Mouse (Mus musculus) forebrain, embryonic 15.5 days (tissue): Measurements from ENCODE around the gene Itprip. TPM values are rescaled to one million over a fixed set of nuclear protein-coding genes. Genes with fewer than 3 reads are reported as not detected.
"Not testable (repeated sequence)": the region's sequence is repeated elsewhere in the genome, so short reads cannot be mapped to it uniquely, and the experiment has no call there.

Experiments used
- ATAC-seq: fragments of 200-750 bp; cut with Nextera tagmentation; replicated peaks from 2 replicates; pipeline ENCODE4 v1.8.0; 2017; ENCODE audit warnings: mild to moderate bottlenecking, moderate TSS enrichment, moderate library complexity
- H3K27ac ChIP-seq: fragments of 300-500 bp; sonication (generic); replicated peaks from 2 replicates; pipeline ENCODE4 v1.5.1; 2015; ENCODE audit warnings: mild to moderate bottlenecking, inconsistent platforms
- H3K27me3 ChIP-seq: fragments of 300-500 bp; sonication (generic); 2 replicates; pipeline ENCODE4 v1.6.1; 2015; ENCODE audit warnings: inconsistent platforms
- H3K36me3 ChIP-seq: fragments of 300-500 bp; sonication (generic); 2 replicates; pipeline ENCODE4 v1.6.1; 2015; ENCODE audit warnings: mild to moderate bottlenecking, inconsistent platforms
- H3K4me1 ChIP-seq: fragments of 300-500 bp; sonication (generic); 2 replicates; pipeline ENCODE4 v1.6.1; 2015; ENCODE audit warnings: inconsistent platforms
- H3K4me2 ChIP-seq: fragments of 300-500 bp; sonication (generic); replicated peaks from 2 replicates; pipeline ENCODE4 v1.6.1; 2015; ENCODE audit warnings: mild to moderate bottlenecking, inconsistent platforms
- H3K4me3 ChIP-seq: fragments of 300-500 bp; sonication (generic); 2 replicates; pipeline ENCODE4 v1.5.1; 2015; ENCODE audit warnings: mild to moderate bottlenecking, inconsistent platforms
- H3K9ac ChIP-seq: fragments of 300-500 bp; sonication (generic); replicated peaks from 2 replicates; pipeline ENCODE4 v1.6.1; 2015; ENCODE audit warnings: mild to moderate bottlenecking, inconsistent platforms
- H3K9me3 ChIP-seq: fragments of 300-500 bp; sonication (generic); 2 replicates; pipeline ENCODE4 v1.6.1; 2016; ENCODE audit warnings: inconsistent platforms
- WGBS: fragments of 180-500 bp; shearing (Covaris S2); methylation state at CpG from one replicate; pipeline ENCODE4 v1.1.7; 2015; ENCODE audit warnings: mixed read lengths; 5-methylcytosine and 5-hydroxymethylcytosine counted together
- microRNA-seq: library from miRNA; unstranded; fragments of <30 nt; microRNA quantifications from one replicate; pipeline ENCODE4, GENCODE M21; 2016
- polyA plus RNA-seq: library from polyadenylated mRNA; unstranded; fragments of >200 nt; fragmentation: Nextera tagmentation; extraction: Ambion mirVana; gene quantifications from 2 replicates; pipeline ENCODE4 v1.2.1, GENCODE M21; 2015

The Itprip gene
- polyA plus RNA-seq, 1 experiment from 2014 or later, result 7.7 TPM

- Histone ChIP-seq H3K36me3 (peaks cover 4% of the 10 kb centered on the region; the same call in 1 of the 2 replicates), H3K9me3 (no peaks in the 10 kb centered on the region), H3K27me3 (no peaks in the 10 kb centered on the region), H3K4me1 (peaks cover 13% of the 10 kb centered on the region), H3K4me2 (no peak overlapping the region), H3K27ac (no peak overlapping the region), H3K9ac (no peak overlapping the region), H3K4me3 (no peak overlapping the region)
- WGBS, result 95% methylated on average over 8 of the region's 8 CpGs
- ATAC-seq, result no peak
Observed at GRCm38 (mm10) chr19:47859180-47859579, 59.9 kb downstream of the Itprip start.

GRCm38 (mm10) chr19:47857957-47858942 lies 60.8 kb downstream of the Itprip start:
- no peaks in the 10 kb centered on the region for H3K9me3 ChIP-seq

GRCm38 (mm10) chr19:47854796-47855783 lies 64.0 kb downstream of the Itprip start, which contains the start of gene Gsto1:
Gene Gsto1, plus strand, starts transcription at chr19:47854970.
- no peak within 1 kb of the TSS for H3K27ac ChIP-seq
- no peaks in the 10 kb centered on the region for H3K9me3 ChIP-seq
- H3K27me3 ChIP-seq, result 0 out of 2 replicates have a peak, but pooled peaks cover 3% of the 10 kb centered on the region
- peak within 1 kb of the TSS; percentile 70 for H3K4me3 ChIP-seq
- peak within 1 kb of the TSS; percentile 81 for H3K9ac ChIP-seq
- H3K4me2 ChIP-seq, result peak within 1 kb of the TSS; percentile 99
- peak; percentile 97 for ATAC-seq
- peaks cover 15% of the 10 kb centered on the region for H3K4me1 ChIP-seq
- peaks cover 4% of the 10 kb centered on the region; the same call in 1 of the 2 replicates for H3K36me3 ChIP-seq
- WGBS, result under 1% methylated on average over 60 of the region's 60 CpGs

More at GRCm38 (mm10) chr19:47857957-47858942, 60.8 kb downstream of the Itprip start:
- no peaks in the 10 kb centered on the region for H3K27me3 ChIP-seq
- H3K27ac ChIP-seq, result no peak overlapping the region
- peaks cover 15% of the 10 kb centered on the region for H3K4me1 ChIP-seq
- H3K4me2 ChIP-seq, result no peak overlapping the region
- 82% methylated on average over 18 of the region's 18 CpGs for WGBS
- no peak overlapping the region for H3K4me3 ChIP-seq
- H3K36me3 ChIP-seq, result peaks cover 4% of the 10 kb centered on the region; the same call in 1 of the 2 replicates
- no peak for ATAC-seq
- H3K9ac ChIP-seq, result no peak overlapping the region

GRCm38 (mm10) chr19:47853951-47854795 lies 64.9 kb downstream of the Itprip start:
- 0 out of 2 replicates have a peak, but pooled peaks cover 3% of the 10 kb centered on the region for H3K27me3 ChIP-seq
- H3K4me1 ChIP-seq, result peaks cover 15% of the 10 kb centered on the region
- no peak overlapping the region for H3K27ac ChIP-seq
- H3K9me3 ChIP-seq, result no peaks in the 10 kb centered on the region
- ATAC-seq, result peak; percentile 72
- H3K4me2 ChIP-seq, result peak overlapping the region; percentile 99
- no peaks in the 10 kb centered on the region for H3K36me3 ChIP-seq
- peak overlapping the region; percentile 81 for H3K9ac ChIP-seq
- WGBS, result 20% methylated on average over 13 of the region's 13 CpGs
- H3K4me3 ChIP-seq, result peak overlapping the region; percentile 70

GRCm38 (mm10) chr19:47853053-47853452 lies 66.0 kb downstream of the Itprip start:
- Histone ChIP-seq H3K4me1 (peaks cover 15% of the 10 kb centered on the region), H3K9ac (no peak overlapping the region), H3K36me3 (no peaks in the 10 kb centered on the region), H3K27ac (no peak overlapping the region), H3K4me3 (no peak overlapping the region), H3K4me2 (no peak overlapping the region), H3K9me3 (no peaks in the 10 kb centered on the region), H3K27me3 (0 out of 2 replicates have a peak, but pooled peaks cover 3% of the 10 kb centered on the region)
- no peak for ATAC-seq
- 89% methylated on average over 3 of the region's 3 CpGs for WGBS

- not testable (repeated sequence) for H3K27ac ChIP-seq, H3K27me3 ChIP-seq, H3K4me3 ChIP-seq, H3K4me2 ChIP-seq, H3K36me3 ChIP-seq, H3K9me3 ChIP-seq, H3K9ac ChIP-seq, ATAC-seq
- 86% methylated on average over 3 of the region's 3 CpGs for WGBS
- peaks cover 15% of the 10 kb centered on the region for H3K4me1 ChIP-seq
Observed at GRCm38 (mm10) chr19:47852131-47852530, 67.0 kb downstream of the Itprip start.

- no peak overlapping the region for H3K9ac ChIP-seq
- no peak overlapping the region for H3K4me3 ChIP-seq
- no peaks in the 10 kb centered on the region for H3K36me3 ChIP-seq
- 91% methylated on average over 3 of the region's 3 CpGs for WGBS
- H3K27me3 ChIP-seq, result 0 out of 2 replicates have a peak, but pooled peaks cover 3% of the 10 kb centered on the region
- H3K9me3 ChIP-seq, result no peaks in the 10 kb centered on the region
- H3K27ac ChIP-seq, result no peak overlapping the region
- no peak overlapping the region for H3K4me2 ChIP-seq
- H3K4me1 ChIP-seq, result peaks cover 7% of the 10 kb centered on the region
- ATAC-seq, result no peak
Observed at GRCm38 (mm10) chr19:47849735-47850134, 69.4 kb downstream of the Itprip start.

Small RNA genes lying within 50 kb of the gene (microRNA-seq; reads per million reads assigned to microRNA genes)
- not detected for gene Gm22240

Other genes starting within 250 kb of the Itprip start
- gene Col17a1, start 227.2 kb downstream of the Itprip start, polyA plus RNA-seq, result 0.18 and 0.55 TPM in 2 replicates
- 183 and 185 TPM in 2 replicates for gene Sfr1, start 187.6 kb downstream of the Itprip start, polyA plus RNA-seq
- 98.9 and 110 TPM in 2 replicates for gene Gsto1, start 64.3 kb downstream of the Itprip start, polyA plus RNA-seq
- 0.86 and 1.3 TPM in 2 replicates for gene Gsto2, start 53.8 kb downstream of the Itprip start, polyA plus RNA-seq
- 0.82 and 2.6 TPM in 2 replicates for gene Cfap43, start within 50 bp of the Itprip start, polyA plus RNA-seq
- gene Cfap58, start 18.4 kb upstream of the Itprip start, polyA plus RNA-seq, result 0.32 and 0.37 TPM in 2 replicates